Mouse (Mus musculus): Measurements from ENCODE around the gene Lrrc75b. TPM values are rescaled to one million over a fixed set of nuclear protein-coding genes. Genes with fewer than 3 reads are reported as not detected.

Lrrc75b gene
- polyA plus RNA-seq (2015; fragmentation: Nextera tagmentation; extraction: Ambion mirVana), result 1.2 and 1.8 TPM in 2 replicates

DNA sequence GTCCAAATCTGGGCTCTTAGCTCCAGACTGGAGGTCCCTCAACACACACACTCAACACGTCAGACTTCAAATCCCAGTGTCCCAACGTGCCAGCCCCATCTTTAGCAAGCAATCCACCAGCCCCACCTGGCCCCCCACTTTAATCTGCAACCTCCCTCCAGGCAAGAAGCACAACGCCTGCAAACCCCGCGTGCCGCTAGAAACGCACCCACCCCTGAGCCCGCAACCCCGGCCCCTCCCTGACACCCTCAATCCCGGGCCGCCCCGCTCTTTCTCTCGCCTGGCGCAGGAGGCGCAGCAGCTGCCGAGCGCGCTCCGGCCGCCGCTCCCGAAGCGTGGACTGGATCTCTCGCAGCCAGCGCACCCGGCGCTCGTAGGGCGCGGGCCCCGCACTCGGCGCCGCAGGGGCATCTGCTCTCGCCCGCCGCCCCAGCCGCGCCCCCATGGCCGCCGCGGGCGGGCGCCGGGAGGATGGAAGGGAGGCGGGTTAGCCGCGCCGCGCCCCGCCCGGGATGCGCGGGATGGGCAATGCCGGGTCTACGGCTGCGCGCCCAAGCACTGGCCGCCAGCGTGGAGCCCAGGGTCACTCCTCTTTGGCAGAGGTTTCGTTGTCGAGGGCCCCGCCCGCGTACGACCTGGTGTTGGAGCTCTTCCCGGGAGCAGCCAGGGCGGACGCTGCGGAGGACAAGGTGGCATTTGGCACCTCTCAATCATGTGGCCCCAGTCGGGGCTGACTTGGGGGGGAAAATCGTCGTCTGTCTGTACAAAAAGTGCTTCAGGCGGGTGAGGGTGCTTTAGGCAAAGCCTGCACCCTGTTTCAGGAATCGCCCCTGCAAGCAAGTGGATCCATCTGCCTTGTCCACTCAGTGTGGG is at the start of gene Lrrc75b:
Gene Lrrc75b, minus strand, starts transcription at position 655 of the 873 bp plus-strand sequence.
- Histone ChIP-seq H3K9me3 (ENCODE audit: control insufficient read depth) (no peaks in the 10 kb centered on the region), H3K27ac (ENCODE audit: low read depth, low read length) (no peak within 1 kb of the TSS), H3K36me3 (ENCODE audit: control insufficient read depth, insufficient read depth) (no peaks in the 10 kb centered on the region), H3K9ac (ENCODE audit: low read depth, low read length) (peak within 1 kb of the TSS; percentile 45; the same call in 1 of the 2 replicates), H3K4me3 (ENCODE audit: low read depth, low read length) (peak within 1 kb of the TSS; percentile 54), H3K4me2 (replicated peaks; ENCODE audit: low read depth) (peak within 1 kb of the TSS; percentile 88), H3K4me1 (replicated peaks; ENCODE audit: control insufficient read depth, insufficient read depth, low read length) (0 out of 2 replicates have a peak, but pooled peaks cover 5% of the 10 kb centered on the region), H3K27me3 (replicated peaks; ENCODE audit: control insufficient read depth, insufficient read depth, low read length) (peaks cover 31% of the 10 kb centered on the region)
- 2% methylated on average over 75 of the region's 75 CpGs for WGBS
- peak; percentile 26; the same call in 1 of the 2 replicates for ATAC-seq
- no peak for TF ChIP-seq CTCF (IDR thresholded peaks at IDR 0.05; ENCODE audit: low read depth)

- H3K9me3 ChIP-seq (ENCODE audit: control insufficient read depth), result no peaks in the 10 kb centered on the region
- H3K36me3 ChIP-seq (ENCODE audit: control insufficient read depth, insufficient read depth), result no peaks in the 10 kb centered on the region
- no peak overlapping the region for H3K9ac ChIP-seq (ENCODE audit: low read depth, low read length)
- H3K27ac ChIP-seq (ENCODE audit: low read depth, low read length), result no peak overlapping the region
- ATAC-seq, result no peak
- no peak overlapping the region for H3K4me2 ChIP-seq (replicated peaks; ENCODE audit: low read depth)
- no peak for TF ChIP-seq CTCF (IDR thresholded peaks at IDR 0.05; ENCODE audit: low read depth)
- H3K4me3 ChIP-seq (ENCODE audit: low read depth, low read length), result no peak overlapping the region
- no peaks in the 10 kb centered on the region for H3K27me3 ChIP-seq (replicated peaks; ENCODE audit: control insufficient read depth, insufficient read depth, low read length)
- 84% methylated on average over 11 of the region's 11 CpGs for WGBS
- H3K4me1 ChIP-seq (replicated peaks; ENCODE audit: control insufficient read depth, insufficient read depth, low read length), result no peaks in the 10 kb centered on the region
Measured at GRCm38 (mm10) chr10:75608975-75609374, 48.8 kb upstream of the Lrrc75b start.

DNA sequence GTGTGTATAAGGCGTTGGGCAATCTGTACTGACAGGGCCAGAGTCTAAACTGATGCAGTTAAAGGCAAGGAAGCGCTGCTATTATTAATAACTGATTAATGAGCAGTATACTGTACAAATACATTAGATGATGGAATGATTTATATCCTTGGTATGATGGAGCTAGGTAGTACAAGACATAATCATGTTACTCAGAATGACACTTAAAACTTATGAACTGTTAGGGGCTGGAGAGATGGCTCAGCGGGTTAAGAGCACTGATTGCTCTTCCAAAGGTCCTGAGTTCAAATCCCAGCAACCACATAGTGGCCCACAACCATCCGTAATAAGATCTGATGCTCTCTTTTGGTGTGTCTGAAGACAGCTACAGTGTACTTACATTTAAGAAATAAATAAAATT is 47.1 kb upstream of the Lrrc75b start:
- 84% methylated on average over 4 of the region's 4 CpGs for WGBS
- H3K27me3 ChIP-seq (replicated peaks; ENCODE audit: control insufficient read depth, insufficient read depth, low read length), result no peaks in the 10 kb centered on the region
- no peaks in the 10 kb centered on the region for H3K9me3 ChIP-seq (ENCODE audit: control insufficient read depth)
- no peak overlapping the region for H3K27ac ChIP-seq (ENCODE audit: low read depth, low read length)
- H3K4me3 ChIP-seq (ENCODE audit: low read depth, low read length), result no peak overlapping the region
- no peak overlapping the region for H3K9ac ChIP-seq (ENCODE audit: low read depth, low read length)
- no peak for ATAC-seq
- no peak for TF ChIP-seq CTCF (IDR thresholded peaks at IDR 0.05; ENCODE audit: low read depth)
- no peaks in the 10 kb centered on the region for H3K36me3 ChIP-seq (ENCODE audit: control insufficient read depth, insufficient read depth)
- H3K4me1 ChIP-seq (replicated peaks; ENCODE audit: control insufficient read depth, insufficient read depth, low read length), result no peaks in the 10 kb centered on the region
- no peak overlapping the region for H3K4me2 ChIP-seq (replicated peaks; ENCODE audit: low read depth)

- Histone ChIP-seq H3K27ac (ENCODE audit: low read depth, low read length) (no peak overlapping the region), H3K36me3 (ENCODE audit: control insufficient read depth, insufficient read depth) (no peaks in the 10 kb centered on the region), H3K4me1 (replicated peaks; ENCODE audit: control insufficient read depth, insufficient read depth, low read length) (no peaks in the 10 kb centered on the region), H3K9ac (ENCODE audit: low read depth, low read length) (no peak overlapping the region), H3K4me3 (ENCODE audit: low read depth, low read length) (no peak overlapping the region), H3K9me3 (ENCODE audit: control insufficient read depth) (no peaks in the 10 kb centered on the region), H3K27me3 (replicated peaks; ENCODE audit: control insufficient read depth, insufficient read depth, low read length) (no peaks in the 10 kb centered on the region), H3K4me2 (replicated peaks; ENCODE audit: low read depth) (no peak overlapping the region)
- WGBS, result 33% methylated on average over 11 of the region's 11 CpGs
- peak; percentile 58 for TF ChIP-seq CTCF (IDR thresholded peaks at IDR 0.05; ENCODE audit: low read depth)
- ATAC-seq, result peak; percentile 48
Measured at GRCm38 (mm10) chr10:75605162-75605846, 45.2 kb upstream of the Lrrc75b start.

- ATAC-seq, result no peak
- no peaks in the 10 kb centered on the region for H3K27me3 ChIP-seq (replicated peaks; ENCODE audit: control insufficient read depth, insufficient read depth, low read length)
- no peak overlapping the region for H3K27ac ChIP-seq (ENCODE audit: low read depth, low read length)
- 0 out of 2 replicates have a peak, but pooled peaks cover 7% of the 10 kb centered on the region for H3K9me3 ChIP-seq (ENCODE audit: control insufficient read depth)
- H3K4me2 ChIP-seq (replicated peaks; ENCODE audit: low read depth), result no peak overlapping the region
- H3K9ac ChIP-seq (ENCODE audit: low read depth, low read length), result no peak overlapping the region
- H3K4me3 ChIP-seq (ENCODE audit: low read depth, low read length), result no peak overlapping the region
- WGBS, result 79% methylated on average over 7 of the region's 7 CpGs
- no peaks in the 10 kb centered on the region for H3K4me1 ChIP-seq (replicated peaks; ENCODE audit: control insufficient read depth, insufficient read depth, low read length)
- no peak for TF ChIP-seq CTCF (IDR thresholded peaks at IDR 0.05; ENCODE audit: low read depth)
- H3K36me3 ChIP-seq (ENCODE audit: control insufficient read depth, insufficient read depth), result no peaks in the 10 kb centered on the region
Measured at GRCm38 (mm10) chr10:75600189-75600730, 40.1 kb upstream of the Lrrc75b start.

DNA sequence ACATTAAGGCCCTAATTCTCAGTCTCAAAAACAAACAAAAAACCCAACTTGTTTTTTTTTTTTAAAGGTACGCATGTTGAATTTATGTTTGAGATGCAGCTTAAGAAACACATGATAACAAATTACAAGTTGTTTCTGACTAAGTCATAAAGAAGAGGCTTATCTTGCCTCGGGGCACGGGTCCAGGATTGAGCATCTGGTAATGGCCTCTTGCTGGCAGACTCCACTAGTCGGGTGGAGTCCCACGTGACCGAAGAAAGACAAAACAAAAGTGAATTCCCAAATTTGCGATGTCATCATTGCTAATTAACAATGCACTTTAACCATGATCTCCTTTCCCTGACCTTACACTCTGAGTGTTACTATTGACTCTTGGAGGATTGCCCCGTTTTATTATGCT is 35.9 kb upstream of the Lrrc75b start:
- H3K4me2 ChIP-seq (replicated peaks; ENCODE audit: low read depth), result no peak overlapping the region
- WGBS, result 45% methylated on average over 8 of the region's 8 CpGs
- no peak overlapping the region for H3K27ac ChIP-seq (ENCODE audit: low read depth, low read length)
- H3K27me3 ChIP-seq (replicated peaks; ENCODE audit: control insufficient read depth, insufficient read depth, low read length), result no peaks in the 10 kb centered on the region
- H3K9ac ChIP-seq (ENCODE audit: low read depth, low read length), result no peak overlapping the region
- H3K4me1 ChIP-seq (replicated peaks; ENCODE audit: control insufficient read depth, insufficient read depth, low read length), result no peaks in the 10 kb centered on the region
- ATAC-seq, result 0 out of 2 replicates have a peak, but pooled peaks have one; percentile 40
- no peak for TF ChIP-seq CTCF (IDR thresholded peaks at IDR 0.05; ENCODE audit: low read depth)
- 0 out of 2 replicates have a peak, but pooled peaks cover 7% of the 10 kb centered on the region for H3K9me3 ChIP-seq (ENCODE audit: control insufficient read depth)
- no peak overlapping the region for H3K4me3 ChIP-seq (ENCODE audit: low read depth, low read length)
- H3K36me3 ChIP-seq (ENCODE audit: control insufficient read depth, insufficient read depth), result no peaks in the 10 kb centered on the region
